Mouse (Mus musculus) c-Kit-positive CD71-positive TER-119-positive erythroid progenitor cells, embryonic 14.5 days (primary cell): ENCODE measurements at regions not wholly inside any gene's neighbourhood (a gene's known extent, or its start where the extent isn't known, plus 50 kb on each side); places are given as distances from the start of the nearest gene placed in this dataset.
A peak's percentile ranks its signal among the peaks of the same experiment; 100 is the strongest.

Experiments
- DNase-seq: peaks from one replicate; pipeline ENCODE4 v3.0.0-alpha.2; 2013; ENCODE audit warnings: low spot score

- DNase-seq: no peak
Measured at GRCm38 (mm10) chr10:111882521-111882920, 89.9 kb upstream of the Krr1 start.

DNA sequence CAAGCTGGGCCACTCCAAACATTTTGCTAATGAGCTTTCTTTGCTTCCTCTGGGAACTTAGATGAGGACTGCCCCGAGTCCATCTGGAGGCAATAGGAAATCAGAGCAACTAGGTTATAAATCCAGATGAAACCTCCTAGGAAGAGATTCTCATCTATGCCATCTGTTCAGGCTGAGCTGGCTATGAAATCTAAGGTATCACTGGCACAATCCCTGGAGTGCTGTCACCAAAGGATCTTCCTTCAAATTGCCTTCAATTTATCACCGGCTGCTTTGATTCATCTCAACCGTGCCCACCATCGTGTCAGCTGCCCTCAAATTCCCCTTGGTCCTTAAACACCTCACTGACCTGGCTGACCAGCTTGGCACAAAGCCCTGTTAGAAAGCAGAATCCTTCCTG lies 87.8 kb upstream of the Krr1 start:
- no peak for DNase-seq

GRCm38 (mm10) chr10:111889111-111889510 lies 83.4 kb upstream of the Krr1 start:
- no peak for DNase-seq

DNA sequence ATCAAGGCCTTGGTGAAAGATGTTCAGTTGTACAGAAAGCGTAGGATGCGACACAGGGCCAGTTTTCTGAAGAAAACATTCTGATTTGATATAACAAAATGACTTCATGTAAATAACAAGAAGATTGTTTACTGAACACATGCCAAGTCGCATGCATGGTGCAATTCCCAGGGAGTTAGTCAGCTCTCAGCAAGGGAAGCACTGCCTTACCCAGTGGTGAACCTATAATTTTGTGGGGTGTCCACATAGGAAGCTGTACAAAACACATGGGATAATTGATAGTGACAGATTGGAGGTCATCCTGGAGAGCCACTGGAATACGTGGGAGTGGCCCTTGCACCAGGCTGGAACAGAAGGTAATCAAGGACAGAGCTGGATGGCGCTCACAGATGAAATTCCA lies 79.0 kb upstream of the Krr1 start:
- no peak for DNase-seq

- DNase-seq: no peak
Measured at GRCm38 (mm10) chr10:111893941-111894340, 78.5 kb upstream of the Krr1 start.

- DNase-seq: no peak
Measured at GRCm38 (mm10) chr10:111897361-111897760, 75.1 kb upstream of the Krr1 start.

DNA sequence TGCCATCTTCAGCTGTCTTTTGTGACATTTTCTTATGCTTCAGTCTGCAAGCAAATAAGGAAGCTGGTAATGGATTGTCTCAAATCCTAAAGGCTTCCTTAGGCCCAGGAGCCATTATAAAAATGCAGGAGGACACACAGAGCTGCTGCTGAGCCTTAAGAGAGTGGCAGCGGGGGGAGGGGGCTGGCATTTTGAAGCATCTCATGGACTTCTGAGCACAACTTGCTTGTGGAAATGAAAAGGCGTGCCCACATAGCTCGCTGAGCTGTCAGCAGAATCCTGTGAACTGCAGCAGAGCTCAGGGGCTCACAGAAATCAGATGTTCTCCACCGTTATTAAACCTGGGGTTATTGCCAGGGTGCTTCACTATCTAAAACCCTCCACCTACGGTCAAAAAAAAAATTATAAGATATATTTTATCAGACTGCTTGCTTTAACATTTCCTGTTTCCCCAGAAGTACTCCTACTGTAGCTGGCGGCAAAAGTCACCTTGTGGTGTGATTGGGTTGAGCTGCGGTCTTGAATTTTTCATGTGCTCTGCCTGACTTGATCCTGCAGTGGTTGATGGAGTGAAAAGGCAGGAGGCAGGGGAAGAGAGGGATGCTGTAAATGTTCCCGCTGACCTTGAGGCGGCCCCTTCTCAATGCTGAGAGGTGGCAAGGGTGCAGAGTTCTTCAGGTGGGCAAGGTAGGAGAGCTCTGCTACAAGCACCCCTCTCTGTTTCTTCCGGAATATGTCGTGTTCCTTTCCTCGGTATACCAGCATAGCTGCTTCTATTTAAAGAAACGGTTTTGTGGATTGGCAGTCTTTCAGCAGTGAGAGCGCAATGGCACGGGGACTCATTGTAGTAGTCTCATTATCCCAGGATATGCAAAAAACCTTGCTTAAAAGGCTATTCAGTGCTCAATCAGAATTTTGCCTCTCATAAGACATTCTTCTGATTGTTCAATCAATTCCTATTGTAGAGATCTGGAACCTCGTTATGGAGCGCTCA lies 71.4 kb upstream of the Krr1 start:
- DNase-seq: no peak

DNA sequence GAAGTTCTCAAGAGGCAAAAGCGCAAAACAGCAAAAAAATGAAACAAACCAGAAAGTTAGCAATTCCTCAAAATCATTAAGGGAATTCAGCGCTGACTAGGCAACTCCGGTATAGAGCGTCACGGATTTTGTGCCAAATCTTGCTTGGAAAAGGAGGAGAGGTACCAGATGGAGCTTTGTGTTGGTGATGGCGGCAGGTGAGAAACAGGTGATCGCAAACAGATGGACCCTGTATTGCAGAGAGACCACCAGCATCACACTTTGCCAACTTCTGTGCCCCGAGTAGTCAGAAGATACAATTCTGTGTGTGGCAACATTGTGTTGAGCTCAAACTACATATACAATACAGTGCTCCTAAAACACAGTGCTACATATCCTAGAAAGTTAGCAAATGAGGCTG lies 68.5 kb upstream of the Krr1 start:
- no peak for DNase-seq

- no peak for DNase-seq
Measured at GRCm38 (mm10) chr10:111907836-111908235, 64.6 kb upstream of the Krr1 start.

GRCm38 (mm10) chr10:111912561-111912960 lies 59.9 kb upstream of the Krr1 start:
- DNase-seq: no peak

DNA sequence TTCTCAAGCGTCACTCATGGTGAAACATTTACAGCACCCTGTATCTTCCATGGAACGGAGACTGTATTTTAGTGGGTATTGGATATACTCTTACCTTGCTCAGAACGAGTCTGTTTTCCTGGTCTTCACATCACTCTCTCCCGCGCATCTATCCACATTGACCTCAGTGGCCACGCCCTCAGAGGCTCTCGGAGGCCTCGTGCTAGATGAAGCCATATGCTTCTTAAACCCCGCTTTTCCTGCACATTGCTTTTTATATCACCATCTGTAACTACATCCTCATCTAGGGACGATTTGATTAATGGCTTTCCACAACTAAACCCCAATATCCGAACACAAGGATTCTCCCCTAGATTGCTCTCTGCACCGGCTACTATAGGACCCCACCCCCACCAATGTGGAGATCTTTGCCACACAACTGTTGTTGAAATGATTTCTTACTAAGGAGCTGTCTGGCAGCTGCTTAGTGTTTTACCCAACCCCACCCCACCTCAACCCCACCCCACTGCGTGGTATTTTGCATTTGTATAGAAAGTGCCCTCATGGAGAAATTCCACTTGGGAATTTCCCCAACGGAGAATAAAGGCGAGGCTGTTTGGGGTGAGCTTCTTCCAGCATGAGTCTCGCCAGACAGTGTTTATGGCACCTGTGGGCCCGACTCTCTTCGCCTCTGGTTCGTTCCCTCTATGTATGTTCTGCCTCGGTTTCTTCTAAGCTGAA lies 59.2 kb upstream of the Krr1 start:
- DNase-seq: no peak

DNA sequence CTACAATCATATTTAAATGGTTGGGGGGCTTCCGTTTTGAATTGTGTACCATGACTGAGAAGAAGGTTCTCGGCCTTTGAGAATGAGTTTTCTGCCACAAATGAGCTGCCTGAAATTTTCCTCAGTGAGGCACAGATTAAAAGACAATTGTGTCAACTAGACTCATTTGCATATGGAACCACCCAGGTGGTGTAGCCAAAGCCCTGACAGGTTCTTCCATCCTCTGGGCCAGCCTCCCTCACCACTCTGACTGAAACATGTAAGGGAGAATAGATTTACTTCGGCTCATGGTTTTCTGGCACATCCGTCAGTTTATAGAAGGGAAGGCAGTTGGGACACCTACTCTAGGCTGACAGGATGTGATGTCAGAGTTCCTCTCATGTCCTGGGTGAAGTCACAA lies 58.2 kb upstream of the Krr1 start:
- DNase-seq: no peak

GRCm38 (mm10) chr10:111918071-111918507 lies 54.4 kb upstream of the Krr1 start:
- no peak for DNase-seq

GRCm38 (mm10) chr10:111919475-111919874 lies 53.0 kb upstream of the Krr1 start:
- peak; percentile 22 for DNase-seq

DNA sequence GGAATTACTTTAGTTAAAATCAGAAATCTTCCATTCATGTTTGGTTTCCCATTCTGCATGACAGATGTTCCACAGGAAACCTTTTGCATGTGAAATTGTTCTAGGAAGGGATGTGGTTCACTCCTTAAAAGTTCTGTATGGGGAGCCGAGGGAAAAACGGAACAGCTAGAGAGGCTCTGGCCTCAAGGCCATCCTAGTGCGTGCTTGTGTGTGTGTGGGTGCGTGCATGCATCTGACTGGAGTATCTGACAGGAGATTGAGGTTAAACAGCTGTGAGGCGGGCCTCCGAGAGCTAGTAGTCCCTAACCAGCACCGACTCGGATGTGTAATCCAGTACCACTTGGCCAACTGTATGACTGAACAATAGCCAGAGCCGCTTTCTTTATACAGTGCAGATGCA lies 51.0 kb upstream of the Krr1 start:
- DNase-seq: no peak
